Mouse (Mus musculus): ENCODE results near the gene Rps15.

The Rps15 gene

GRCm38 (mm10) chr10:80293325-80293724 is 1.1 kb downstream of the Rps15 start:
- no peak for DNase-seq

GRCm38 (mm10) chr10:80294311-80294710 is 2.1 kb downstream of the Rps15 start:
- no peak for DNase-seq

- no peak for DNase-seq
Observed at GRCm38 (mm10) chr10:80294788-80295303, 2.6 kb downstream of the Rps15 start.

GRCm38 (mm10) chr10:80295618-80296425 is 3.6 kb downstream of the Rps15 start, which contains the start of gene Apc2:
Gene Apc2 (plus strand): TSS chr10:80295977.
- peak; percentile 62 to 67 for DNase-seq

GRCm38 (mm10) chr10:80296824-80297223 is 4.6 kb downstream of the Rps15 start:
- no peak for DNase-seq

- no peak for DNase-seq
Observed at GRCm38 (mm10) chr10:80297526-80298133, 5.4 kb downstream of the Rps15 start.

GRCm38 (mm10) chr10:80298571-80299281 is 6.5 kb downstream of the Rps15 start:
- no peak for DNase-seq

- DNase-seq = no peak
Observed at GRCm38 (mm10) chr10:80299301-80299700, 7.0 kb downstream of the Rps15 start.

- DNase-seq = no peak
Observed at GRCm38 (mm10) chr10:80299824-80300223, 7.6 kb downstream of the Rps15 start.

GRCm38 (mm10) chr10:80300672-80301181 is 8.5 kb downstream of the Rps15 start:
- DNase-seq = no peak

GRCm38 (mm10) chr10:80301256-80302081 is 9.2 kb downstream of the Rps15 start:
- DNase-seq = no peak

GRCm38 (mm10) chr10:80302082-80302355 is 9.8 kb downstream of the Rps15 start:
- DNase-seq = no peak

- no peak for DNase-seq
Observed at GRCm38 (mm10) chr10:80302471-80302881, 10.2 kb downstream of the Rps15 start.

GRCm38 (mm10) chr10:80304458-80304857 is 12.2 kb downstream of the Rps15 start:
- DNase-seq = no peak

- DNase-seq = peak; percentile 48 to 54
Observed at GRCm38 (mm10) chr10:80304862-80305261, 12.6 kb downstream of the Rps15 start.

- no peak for DNase-seq
Observed at GRCm38 (mm10) chr10:80311560-80311959, 19.3 kb downstream of the Rps15 start.

GRCm38 (mm10) chr10:80312586-80313504 is 20.6 kb downstream of the Rps15 start:
- no peak for DNase-seq

GRCm38 (mm10) chr10:80313627-80314201 is 21.5 kb downstream of the Rps15 start:
- no peak for DNase-seq

- DNase-seq = peak in 1 of 2 experiments; percentile 14
Observed at GRCm38 (mm10) chr10:80314494-80315001, 22.3 kb downstream of the Rps15 start.

GRCm38 (mm10) chr10:80315315-80315714 is 23.1 kb downstream of the Rps15 start:
- no peak for DNase-seq

- no peak for DNase-seq
Observed at GRCm38 (mm10) chr10:80316359-80316781, 24.1 kb downstream of the Rps15 start.
